Mouse (Mus musculus): Measurements from ENCODE around the gene Ilkap. TPM values are rescaled to one million over a fixed set of nuclear protein-coding genes. Genes with fewer than 3 reads are reported as not detected.
A peak's percentile ranks its signal among the peaks of the same experiment; 100 is the strongest.

The Ilkap gene
- 71.6 and 91.4 TPM in 2 replicates for total RNA-seq (2015)
- total RNA-seq (2017) = 120 and 137 TPM in 2 replicates

DNA sequence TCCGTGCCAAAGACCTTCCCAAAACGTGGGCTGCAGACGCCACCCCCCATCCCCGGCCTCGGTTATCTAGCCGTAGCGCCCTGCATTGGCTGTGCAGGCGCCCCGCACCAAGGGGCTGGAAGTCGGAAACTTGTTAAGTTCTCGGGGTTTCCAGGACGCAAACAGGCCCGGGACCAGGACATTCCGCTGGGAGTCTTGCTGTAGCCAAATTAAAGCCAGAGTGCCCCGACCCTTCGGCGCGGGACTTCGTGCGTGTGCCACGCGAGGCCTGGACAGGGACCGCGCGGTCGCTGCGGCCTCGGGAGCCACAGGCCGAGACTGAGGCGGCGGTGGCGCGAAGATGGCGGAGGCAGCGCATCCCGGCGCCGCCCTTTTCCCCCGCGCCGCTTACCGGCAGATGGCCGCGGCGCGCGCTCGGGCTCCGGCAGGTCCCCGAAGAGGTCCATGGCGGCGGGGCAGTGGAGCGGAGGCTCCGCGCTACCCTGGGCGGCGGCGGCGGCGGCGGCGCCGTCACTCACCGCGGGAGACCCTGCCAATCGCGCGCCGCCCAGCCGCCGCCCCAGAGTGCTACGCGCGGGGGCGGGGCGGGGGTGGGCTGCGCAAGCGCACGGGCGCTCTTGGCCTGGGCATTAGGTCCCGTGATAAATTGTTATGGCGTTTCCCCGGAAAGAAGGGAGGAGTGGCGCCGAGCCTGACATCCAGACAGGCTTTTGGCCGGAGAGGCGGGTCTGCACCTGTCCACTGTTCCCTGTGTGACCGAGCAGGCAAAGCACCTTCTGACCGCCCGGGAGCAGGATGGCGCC is at the start of gene Ilkap:
Gene Ilkap, minus strand, starts transcription at position 556 of the 803 bp plus-strand sequence.
- ATAC-seq (replicated peaks; ENCODE audit: poor library complexity) = peak; percentile 82

- no peak for ATAC-seq (replicated peaks; ENCODE audit: poor library complexity)
Measured at GRCm38 (mm10) chr1:91446511-91446910, 47.9 kb upstream of the Ilkap start.

DNA sequence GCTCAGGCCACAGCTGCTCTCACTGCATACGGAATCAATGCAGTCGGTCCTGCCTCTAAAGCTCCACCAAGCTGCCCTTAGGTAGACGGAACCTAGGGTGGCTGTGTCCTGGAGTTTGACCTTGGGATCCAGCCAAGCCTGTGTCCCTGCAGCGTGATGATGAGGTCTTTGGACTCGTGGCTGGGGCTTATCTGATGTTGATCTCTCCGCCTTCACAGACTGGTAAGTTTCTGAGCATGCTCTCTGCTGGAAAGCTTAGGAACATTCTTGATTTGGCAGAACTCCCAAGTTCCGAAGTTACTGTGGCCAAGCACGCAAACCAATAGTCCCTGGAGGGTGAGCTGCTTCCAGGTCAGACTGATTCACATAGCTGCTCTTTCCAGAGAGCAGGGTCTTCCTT is 47.4 kb upstream of the Ilkap start:
- no peak for ATAC-seq (replicated peaks; ENCODE audit: poor library complexity)

- ATAC-seq (replicated peaks; ENCODE audit: poor library complexity) = no peak
Measured at GRCm38 (mm10) chr1:91444841-91445830, 46.5 kb upstream of the Ilkap start.

- ATAC-seq (replicated peaks; ENCODE audit: poor library complexity) = no peak
Measured at GRCm38 (mm10) chr1:91442350-91442990, 43.9 kb upstream of the Ilkap start.

GRCm38 (mm10) chr1:91441855-91442254 is 43.2 kb upstream of the Ilkap start:
- no peak for ATAC-seq (replicated peaks; ENCODE audit: poor library complexity)

DNA sequence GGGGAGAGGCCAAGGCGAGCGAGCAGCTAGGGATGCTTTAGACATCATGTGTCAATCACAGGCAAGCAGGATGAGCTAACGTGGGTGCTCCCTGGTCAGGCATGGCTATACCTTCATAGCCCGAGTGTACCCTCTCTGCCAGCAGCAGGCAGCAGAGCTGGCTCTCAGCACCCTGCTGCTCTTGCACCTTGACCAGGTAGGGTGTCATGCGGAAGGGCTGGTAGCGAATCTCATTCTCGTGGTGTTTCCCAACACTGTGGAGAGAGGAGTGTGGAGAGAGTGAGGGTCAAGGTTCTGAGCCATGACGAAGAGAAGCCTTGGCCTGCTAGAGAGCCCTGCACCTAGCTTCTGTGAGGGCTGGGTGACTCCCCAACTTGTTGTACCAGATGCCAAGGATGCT is 41.2 kb upstream of the Ilkap start:
- ATAC-seq (replicated peaks; ENCODE audit: poor library complexity) = no peak

DNA sequence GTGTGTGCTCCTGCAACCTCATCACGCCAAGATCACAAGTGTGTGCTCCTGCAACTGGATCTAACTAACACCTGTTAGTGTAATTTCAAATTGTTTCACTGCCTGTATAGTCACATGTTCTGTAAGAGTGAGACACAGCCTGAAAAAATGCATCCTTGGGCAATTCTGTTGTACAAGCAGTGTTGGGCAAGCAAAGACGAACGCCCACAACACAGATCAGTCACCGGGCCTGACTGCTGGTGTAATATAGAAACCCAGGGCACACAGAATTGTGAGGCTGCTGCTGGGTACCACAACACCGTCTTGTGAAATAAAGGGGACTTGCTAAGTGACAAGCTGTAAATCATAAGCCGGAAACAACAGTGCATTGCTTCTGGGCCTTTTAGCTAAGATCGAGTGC is 39.0 kb upstream of the Ilkap start:
- peak; percentile 83 for ATAC-seq (replicated peaks; ENCODE audit: poor library complexity)

- ATAC-seq (replicated peaks; ENCODE audit: poor library complexity) = no peak
Measured at GRCm38 (mm10) chr1:91437083-91437400, 38.4 kb upstream of the Ilkap start.

DNA sequence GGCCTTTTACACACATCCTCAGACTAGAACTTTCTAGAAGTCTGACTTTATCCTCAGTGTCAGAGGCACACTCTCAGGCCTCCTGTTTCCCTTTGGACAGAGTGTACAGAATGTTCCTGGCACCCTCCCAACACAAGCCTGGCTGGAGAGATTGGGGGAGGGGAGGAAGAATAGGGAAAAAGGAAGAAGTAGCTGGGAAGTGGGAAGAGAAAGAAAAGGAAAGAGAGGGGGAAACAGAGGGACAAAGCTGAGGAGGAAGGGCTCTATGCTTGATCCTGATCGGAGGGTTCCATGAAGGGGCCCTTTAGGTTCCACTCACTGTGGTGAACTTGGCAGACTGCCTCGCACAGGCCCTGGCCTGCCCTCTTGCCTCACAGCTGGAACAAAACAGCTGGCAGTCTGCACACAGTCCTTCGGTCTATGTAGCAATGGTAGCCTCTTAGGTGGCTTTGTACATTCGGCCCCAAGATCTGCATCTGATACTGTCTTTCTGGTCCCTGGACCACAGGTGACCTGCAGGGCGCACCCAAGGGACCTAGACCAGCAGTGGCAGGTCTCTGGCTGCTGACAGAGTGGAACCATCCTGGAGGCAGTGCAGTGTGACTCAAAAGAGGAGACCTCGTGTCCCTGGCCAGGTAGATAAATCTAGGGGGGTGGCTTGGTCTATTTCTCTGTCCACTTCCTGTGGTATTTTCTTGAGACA is 37.9 kb upstream of the Ilkap start:
- peak; percentile 66 for ATAC-seq (replicated peaks; ENCODE audit: poor library complexity)

DNA sequence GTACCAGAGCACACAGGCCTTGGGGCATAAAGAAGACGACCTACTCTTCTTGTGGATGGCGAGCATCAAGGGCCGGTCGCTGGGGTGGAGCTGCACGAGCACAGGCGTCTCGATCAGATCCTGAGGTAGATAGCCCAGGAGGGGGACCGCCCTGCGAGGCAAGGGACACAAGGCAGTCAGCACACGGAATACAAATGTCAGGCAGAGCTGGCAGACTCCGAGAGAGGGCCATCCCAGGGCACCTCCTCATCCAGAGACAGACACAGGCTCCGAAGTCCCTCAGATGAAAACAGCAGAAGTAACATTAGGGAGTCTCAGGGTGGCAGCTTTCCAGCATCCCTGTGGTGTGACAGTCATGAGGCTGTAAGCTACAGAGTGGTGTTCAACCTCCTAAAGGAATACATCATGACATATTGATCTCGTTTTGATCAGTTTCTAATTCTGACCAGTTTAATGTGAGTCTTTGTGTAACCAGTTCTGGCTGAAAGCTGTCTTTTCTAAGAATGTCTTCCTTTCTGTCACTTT is 37.1 kb upstream of the Ilkap start:
- ATAC-seq (replicated peaks; ENCODE audit: poor library complexity) = no peak

DNA sequence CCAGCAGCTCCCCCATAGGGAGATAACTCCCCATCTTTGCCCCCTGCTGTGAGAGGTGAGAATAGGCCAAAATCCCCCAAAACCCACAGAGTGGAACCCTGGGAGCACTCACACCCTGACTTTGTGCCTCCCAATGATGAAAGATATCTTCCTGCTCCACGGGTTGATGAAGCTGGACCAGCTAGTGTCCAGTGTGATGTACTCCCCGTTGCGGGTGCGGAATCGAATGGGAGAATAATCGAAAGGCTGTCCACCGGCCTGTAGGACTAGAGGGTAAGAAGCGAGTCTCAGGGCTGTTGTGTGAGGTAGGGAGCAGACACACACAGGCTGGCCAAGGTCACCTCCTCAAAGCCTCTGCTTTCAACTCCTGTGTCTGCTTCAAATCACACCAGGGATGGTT is 36.3 kb upstream of the Ilkap start:
- ATAC-seq (replicated peaks; ENCODE audit: poor library complexity) = no peak

DNA sequence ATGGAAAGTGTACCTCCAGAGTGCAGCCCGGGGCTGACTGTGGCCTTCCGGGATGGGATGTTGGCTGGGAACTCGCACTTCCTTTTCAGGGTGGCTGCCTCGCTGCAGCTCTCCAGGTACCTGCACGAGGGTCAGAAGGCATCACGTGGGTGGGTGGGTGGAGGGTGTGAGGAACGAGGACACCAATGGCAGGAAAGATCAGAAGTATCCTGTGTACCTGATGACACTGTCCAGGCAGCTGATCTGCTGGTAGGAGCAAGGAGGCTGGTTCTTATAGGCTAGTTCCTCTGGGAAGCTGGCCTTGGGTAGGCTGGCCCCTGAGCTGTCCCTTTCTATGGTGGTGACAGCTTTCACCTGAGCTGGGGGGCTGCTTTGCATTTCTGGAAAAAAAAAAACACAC is 32.1 kb upstream of the Ilkap start:
- no peak for ATAC-seq (replicated peaks; ENCODE audit: poor library complexity)

GRCm38 (mm10) chr1:91429212-91429611 is 30.6 kb upstream of the Ilkap start:
- ATAC-seq (replicated peaks; ENCODE audit: poor library complexity) = no peak

DNA sequence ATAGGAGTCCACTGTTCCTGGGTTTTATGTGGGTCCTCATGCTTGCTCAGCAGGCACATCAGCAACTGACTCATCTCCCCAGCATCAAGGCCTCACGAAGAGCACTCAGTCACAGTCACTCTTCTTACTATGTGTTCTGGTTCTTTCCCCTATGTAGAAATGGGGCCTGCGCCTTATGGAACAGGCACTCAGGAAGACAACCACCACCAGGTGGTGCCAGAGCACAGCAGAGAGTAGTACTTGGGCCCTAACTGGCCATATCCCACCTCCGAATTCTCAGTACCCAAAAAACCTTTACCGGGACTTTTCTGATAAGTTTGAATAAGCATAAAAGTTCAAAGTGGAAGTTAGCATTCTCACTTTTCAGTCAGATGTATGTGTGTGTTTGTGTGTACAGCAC is 30.0 kb upstream of the Ilkap start:
- peak; percentile 98 for ATAC-seq (replicated peaks; ENCODE audit: poor library complexity)

DNA sequence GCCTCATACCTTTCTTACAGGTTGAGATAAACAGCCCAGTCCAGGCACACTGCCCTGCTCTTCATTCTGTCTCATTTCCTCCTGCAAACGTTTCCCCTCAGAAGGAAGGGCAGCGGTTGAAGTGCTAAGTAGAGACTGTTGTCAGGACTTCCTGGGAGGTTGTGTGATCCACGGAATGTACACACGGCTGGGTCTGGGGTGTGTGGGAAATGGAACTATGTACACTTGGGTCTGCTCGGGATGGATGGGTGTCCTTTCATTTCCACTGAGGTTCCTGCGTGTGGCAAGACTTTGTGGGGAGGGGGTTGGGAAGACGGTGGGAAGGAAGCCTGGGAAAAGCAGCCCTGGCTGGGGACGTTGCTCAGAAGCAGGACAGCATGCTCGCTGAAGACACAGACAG is 27.8 kb upstream of the Ilkap start:
- no peak for ATAC-seq (replicated peaks; ENCODE audit: poor library complexity)

GRCm38 (mm10) chr1:91420601-91421065 is 22.0 kb upstream of the Ilkap start:
- ATAC-seq (replicated peaks; ENCODE audit: poor library complexity) = no peak

DNA sequence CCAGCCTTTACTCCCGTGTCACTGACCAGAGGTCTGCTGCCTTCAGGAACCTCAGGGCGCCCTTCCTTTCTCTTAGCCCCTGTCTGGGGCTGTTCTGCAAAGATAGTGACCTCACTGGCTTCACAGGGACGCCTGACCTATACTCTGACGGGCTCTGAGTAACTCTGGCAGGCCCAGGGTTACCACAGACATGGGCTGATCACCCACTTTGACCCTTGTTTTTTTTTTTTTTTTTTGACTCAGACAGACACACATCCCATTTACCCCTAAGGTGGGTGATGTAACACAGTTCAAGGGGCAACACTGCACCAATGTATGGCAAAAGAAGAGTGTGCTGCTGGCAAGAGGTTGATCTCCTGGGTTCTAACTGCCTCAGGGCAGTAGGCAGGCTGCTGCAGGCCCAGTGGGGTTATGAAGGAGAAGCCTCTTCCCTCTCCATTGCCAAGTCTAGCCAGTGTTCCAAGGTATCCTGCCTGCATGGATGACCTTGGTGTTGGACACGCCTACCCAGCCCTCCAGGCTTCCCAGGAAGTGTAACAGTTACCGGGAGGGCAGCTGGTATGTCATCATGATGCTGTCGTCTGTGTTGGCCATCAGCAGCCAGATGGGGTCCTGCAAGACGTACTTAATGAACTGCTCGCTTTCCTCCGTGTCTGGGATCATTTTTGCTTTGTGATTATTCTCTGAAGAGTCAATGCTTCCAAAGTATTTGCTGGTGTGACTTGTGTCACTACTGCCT is 21.4 kb upstream of the Ilkap start:
- ATAC-seq (replicated peaks; ENCODE audit: poor library complexity) = no peak

- no peak for ATAC-seq (replicated peaks; ENCODE audit: poor library complexity)
Measured at GRCm38 (mm10) chr1:91417991-91418390, 19.4 kb upstream of the Ilkap start.

DNA sequence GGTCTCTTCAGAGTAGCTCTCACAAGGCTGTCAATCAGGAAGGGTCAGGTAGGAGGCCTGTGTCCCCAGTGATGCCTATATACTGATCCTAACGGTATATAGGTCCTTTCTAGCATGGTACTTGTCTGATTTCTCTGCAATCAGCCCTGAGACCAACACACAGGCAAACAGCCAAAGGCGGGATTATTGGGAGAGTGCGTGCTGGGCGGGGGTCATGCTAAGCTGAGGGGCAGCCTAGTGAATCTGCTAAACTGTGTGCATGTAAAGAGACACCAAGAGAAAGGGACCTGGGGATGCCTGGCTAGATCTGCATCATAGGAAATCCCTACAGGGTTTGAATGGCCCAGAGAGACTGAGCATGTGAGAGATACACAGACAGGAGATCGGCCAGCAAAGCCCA is 16.7 kb upstream of the Ilkap start:
- ATAC-seq (replicated peaks; ENCODE audit: poor library complexity) = no peak
